Mouse (Mus musculus) kidney, postnatal 0 days (tissue): ENCODE measurements around the gene Gm6502. TPM values are rescaled to one million over a fixed set of nuclear protein-coding genes. Genes with fewer than 3 reads are reported as not detected.
"Not testable (repeated sequence)": the region's sequence is repeated elsewhere in the genome, so short reads cannot be mapped to it uniquely, and the experiment has no call there.

Experiments used
- ATAC-seq: fragments of 200-750 bp; cut with Nextera tagmentation; replicated peaks from 2 replicates; pipeline ENCODE4 v1.8.0; 2017; ENCODE audit warnings: low read depth, moderate number of reproducible peaks, moderate TSS enrichment, moderate library complexity; ENCODE audit not compliant: low FRiP score
- DNase-seq: peaks from one replicate; pipeline ENCODE4 v3.0.0-alpha.2; 2016; ENCODE audit warnings: low spot score
- H3K27ac ChIP-seq: fragments of 300-500 bp; sonication (generic); 2 replicates; pipeline ENCODE4 v1.5.1; 2014; ENCODE audit warnings: mild to moderate bottlenecking
- H3K27me3 ChIP-seq: fragments of 300-500 bp; sonication (generic); 2 replicates; pipeline ENCODE4 v1.6.1; 2014; ENCODE audit warnings: low read length, mixed read lengths; ENCODE audit not compliant: insufficient read depth
- H3K36me3 ChIP-seq: fragments of 300-500 bp; sonication (generic); 2 replicates; pipeline ENCODE4 v1.6.1; 2014; ENCODE audit warnings: low read length, mixed read lengths; ENCODE audit not compliant: insufficient read depth
- H3K4me1 ChIP-seq: fragments of 300-500 bp; sonication (generic); replicated peaks from 2 replicates; pipeline ENCODE4 v1.6.1; 2014; ENCODE audit warnings: antibody characterized with exemption, low read length, mixed read lengths; ENCODE audit not compliant: insufficient read depth
- H3K4me2 ChIP-seq: fragments of 300-500 bp; sonication (generic); 2 replicates; pipeline ENCODE4 v1.6.1; 2014; ENCODE audit warnings: mild to moderate bottlenecking, low read length, moderate library complexity, mixed read lengths
- H3K4me3 ChIP-seq: fragments of 300-500 bp; sonication (generic); replicated peaks from 2 replicates; pipeline ENCODE4 v1.5.1; 2014; ENCODE audit warnings: low read depth, low read length
- H3K9ac ChIP-seq: fragments of 300-500 bp; sonication (generic); 2 replicates; pipeline ENCODE4 v1.6.1; 2014; ENCODE audit warnings: low read depth, low read length
- H3K9me3 ChIP-seq: fragments of 300-500 bp; sonication (generic); replicated peaks from 2 replicates; pipeline ENCODE4 v1.6.1; 2016; ENCODE audit warnings: low read length, inconsistent platforms, mixed read lengths
- WGBS: fragments of 180-500 bp; shearing (Covaris S2); extraction: QIAGEN DNeasy Blood & Tissue Kit; methylation state at CpG from one replicate; pipeline ENCODE4 v1.1.7; 2014; 5-methylcytosine and 5-hydroxymethylcytosine counted together
- polyA plus RNA-seq: library from polyadenylated mRNA; unstranded; fragments of >200 nt; fragmentation: Nextera tagmentation; extraction: Ambion mirVana; gene quantifications from 2 replicates; pipeline ENCODE4 v1.2.1, GENCODE M21; 2015

The Gm6502 gene
- polyA plus RNA-seq: not detected in 2 replicates

DNA sequence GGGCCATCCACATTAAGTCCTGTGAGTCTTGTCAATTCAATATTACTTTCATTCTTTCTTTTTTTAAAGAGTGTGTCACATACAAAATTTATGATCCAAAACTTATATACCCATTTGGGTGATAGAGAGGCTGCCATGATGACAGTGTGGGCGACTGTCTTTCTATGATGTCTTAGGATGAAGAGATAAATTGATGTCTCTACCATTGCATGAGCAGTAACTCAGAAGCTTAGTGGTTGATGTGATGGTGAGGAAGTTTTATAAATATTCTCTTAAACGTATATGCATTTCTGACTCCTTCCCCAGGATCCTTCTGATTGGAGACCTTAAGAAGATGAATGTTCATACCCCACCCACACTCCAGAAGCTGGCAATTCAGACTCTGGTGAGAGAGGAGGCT, at the start of gene Gm6502:
Gene Gm6502, plus strand, starts transcription at position 301 of the 400 bp plus-strand sequence.
- not testable (repeated sequence) for H3K4me3 ChIP-seq, H3K36me3 ChIP-seq, H3K4me1 ChIP-seq, H3K27me3 ChIP-seq, DNase-seq, ATAC-seq, H3K27ac ChIP-seq, H3K4me2 ChIP-seq, H3K9me3 ChIP-seq, H3K9ac ChIP-seq
- WGBS: no CpG with 5 or more reads among the region's 2 CpGs

DNA sequence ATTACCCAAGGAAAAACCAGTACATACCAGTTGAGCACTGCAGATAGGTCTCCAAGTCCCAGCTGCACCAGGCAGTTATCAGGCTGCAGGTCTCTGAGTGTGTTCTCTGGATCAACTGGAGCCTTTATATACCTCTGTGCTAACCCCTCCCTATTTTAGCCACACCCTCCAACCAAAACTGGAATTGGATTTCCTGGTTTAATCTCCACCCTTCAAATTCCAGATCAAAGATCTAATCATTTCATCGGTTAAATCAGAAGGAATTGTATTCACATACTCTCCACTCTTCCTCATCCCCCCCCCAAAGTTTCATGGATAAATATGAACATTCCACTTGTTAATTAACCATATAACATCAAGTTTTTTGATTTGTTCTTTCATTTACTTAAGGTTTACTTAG, 7.5 kb upstream of the Gm6502 start, which contains the start of gene A430089I19Rik:
Gene A430089I19Rik, minus strand, starts transcription at position 101 of the 400 bp plus-strand sequence.
- H3K4me3 ChIP-seq, H3K9ac ChIP-seq, H3K4me2 ChIP-seq, H3K36me3 ChIP-seq, H3K9me3 ChIP-seq, H3K27ac ChIP-seq, H3K4me1 ChIP-seq, DNase-seq, ATAC-seq, H3K27me3 ChIP-seq: not testable (repeated sequence)
- 89% methylated on average over 1 of the region's 1 CpGs for WGBS

DNA sequence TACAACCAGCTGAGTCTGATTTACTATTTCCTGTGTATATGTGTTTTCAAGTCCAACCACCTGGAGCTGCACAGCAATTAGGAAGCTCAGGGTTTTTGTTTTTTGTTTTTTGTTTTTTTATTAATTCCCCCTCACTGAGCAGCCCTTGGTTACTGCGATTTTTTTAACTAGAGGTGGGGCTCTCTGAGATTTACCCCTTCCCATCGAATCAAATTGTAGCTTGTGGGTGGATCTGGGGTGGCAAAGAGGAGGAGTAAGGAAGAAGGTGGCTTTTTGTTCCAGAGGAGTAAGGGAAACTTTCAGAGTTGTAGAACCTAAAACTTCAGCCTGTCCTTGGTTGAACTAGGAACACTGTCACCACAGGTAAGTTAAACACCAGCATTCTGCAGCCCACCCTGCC, 25.2 kb downstream of the Gm6502 start, which contains the start of gene AA792892:
Gene AA792892, plus strand, starts transcription at position 301 of the 400 bp plus-strand sequence.
- H3K4me1 ChIP-seq, H3K4me2 ChIP-seq, H3K27me3 ChIP-seq, H3K27ac ChIP-seq, H3K9ac ChIP-seq, H3K9me3 ChIP-seq, H3K4me3 ChIP-seq, ATAC-seq, DNase-seq, H3K36me3 ChIP-seq: not testable (repeated sequence)
- WGBS: no CpG with 5 or more reads among the region's 2 CpGs

Other genes with a start within 250 kb of the Gm6502 start
- not detected in 2 replicates for gene BC061212, start 243.9 kb upstream of the Gm6502 start, polyA plus RNA-seq
- not detected in 2 replicates for gene Gm6351, start 238.1 kb upstream of the Gm6502 start, polyA plus RNA-seq
- not detected in 2 replicates for gene Gm3106, start 96.4 kb upstream of the Gm6502 start, polyA plus RNA-seq
- gene A430089I19Rik, start 7.6 kb upstream of the Gm6502 start, polyA plus RNA-seq: not detected in 2 replicates
- not detected in 2 replicates for gene AA792892, start 25.3 kb downstream of the Gm6502 start, polyA plus RNA-seq
- gene Gm7682, start 131.3 kb downstream of the Gm6502 start, polyA plus RNA-seq: not detected in 2 replicates
- not detected in 2 replicates for gene Gm3139, start 211.9 kb downstream of the Gm6502 start, polyA plus RNA-seq